Mouse (Mus musculus): ENCODE measurements around the gene Serpina10.
"Not testable (repeated sequence)": the region's sequence is repeated elsewhere in the genome, so short reads cannot be mapped to it uniquely, and the experiment has no call there.

Gene Serpina10

DNA sequence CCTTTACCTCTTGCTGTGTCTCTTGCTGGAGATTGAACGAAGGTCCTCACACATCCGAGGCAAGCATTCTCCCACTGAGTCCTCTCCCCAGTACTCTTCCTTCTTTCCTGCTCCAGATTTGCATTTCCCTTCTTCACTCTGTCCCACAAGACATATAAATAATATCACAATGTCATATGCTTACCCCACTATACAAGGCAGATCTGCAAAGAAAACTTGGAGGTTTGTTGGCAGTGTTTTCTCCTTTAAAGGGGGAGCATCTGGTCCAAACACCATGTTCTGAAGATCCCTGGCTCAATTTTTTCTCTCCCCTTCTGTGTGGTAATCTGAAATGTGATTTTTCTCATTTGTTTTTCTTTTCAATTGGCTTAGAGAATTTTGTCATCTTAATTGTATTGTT, 3.2 kb upstream of the Serpina10 start:
- ChIA-PET CTCF (no interaction called here), POLR2A (no interaction called here)

DNA sequence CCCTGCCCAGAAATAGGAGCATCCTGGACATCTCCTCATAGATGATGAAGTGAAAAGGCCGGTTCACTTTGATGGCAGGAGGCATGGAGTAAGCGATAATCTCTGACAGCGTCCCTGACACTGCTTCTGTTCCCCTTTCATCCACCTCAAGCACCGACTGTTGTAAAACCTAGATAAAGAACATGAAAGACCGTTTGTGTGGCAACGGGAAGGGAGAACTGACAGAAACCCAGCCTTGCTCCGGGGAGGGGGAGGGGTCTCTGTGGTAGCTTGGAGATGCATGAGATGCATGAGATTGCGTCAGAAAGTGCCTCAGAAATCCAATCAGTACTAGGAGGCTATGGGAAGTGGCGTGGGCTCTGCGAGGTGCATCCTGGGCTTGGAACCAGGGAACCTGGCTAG, 14.4 kb downstream of the Serpina10 start:
- POLR2A ChIA-PET, result no interaction called here
- CTCF ChIA-PET, result no interaction called here

DNA sequence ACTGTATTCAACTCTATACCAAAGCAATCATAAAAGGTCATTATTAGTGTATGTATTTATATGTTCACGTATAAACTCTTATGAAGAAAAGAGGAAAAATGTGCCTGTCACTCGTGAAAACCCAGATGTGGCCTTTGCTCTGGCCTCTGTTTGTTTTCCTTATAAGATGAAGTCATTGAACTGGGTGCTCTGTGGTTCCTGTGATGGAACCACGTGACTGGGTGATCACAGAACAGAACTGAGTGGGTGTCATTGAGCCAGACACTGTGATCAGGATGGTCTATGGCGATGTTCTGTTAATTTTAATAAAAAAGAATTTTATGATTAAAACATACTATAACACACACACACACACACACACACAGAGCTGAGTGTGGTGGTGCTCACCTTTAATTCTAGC, 15.5 kb downstream of the Serpina10 start:
- CTCF ChIA-PET, result interaction anchor here in 1 of 4 experiments (0.7 kb wide), 1 partner anchor 479 kb away, joined by 5 read pairs; no protein-coding TSS in a partner anchor
- POLR2A ChIA-PET, result no interaction called here

- ChIA-PET POLR2A (no interaction called here), CTCF (no interaction called here)
These were observed 16.1 kb downstream of the Serpina10 start for GRCm38 (mm10) chr12:103615141-103615540.

- CTCF ChIA-PET, result no interaction called here
- POLR2A ChIA-PET, result no interaction called here
These were observed 29.4 kb downstream of the Serpina10 start for GRCm38 (mm10) chr12:103601839-103602238.

- CTCF ChIA-PET, result interaction anchor here in 1 of 4 experiments (1.1 kb wide), 1 partner anchor 232 kb away, joined by 4 read pairs; no protein-coding TSS in a partner anchor
These were observed 30.9 kb downstream of the Serpina10 start for GRCm38 (mm10) chr12:103600364-103600763.

GRCm38 (mm10) chr12:103598411-103598810, 32.8 kb downstream of the Serpina10 start:
- ChIA-PET CTCF (no interaction called here), POLR2A (no interaction called here)

More at GRCm38 (mm10) chr12:103600364-103600763, 30.9 kb downstream of the Serpina10 start:
- POLR2A ChIA-PET, result no interaction called here

- ChIA-PET POLR2A (no interaction called here), CTCF (no interaction called here)
These were observed 47.5 kb downstream of the Serpina10 start for GRCm38 (mm10) chr12:103583771-103584170.

DNA sequence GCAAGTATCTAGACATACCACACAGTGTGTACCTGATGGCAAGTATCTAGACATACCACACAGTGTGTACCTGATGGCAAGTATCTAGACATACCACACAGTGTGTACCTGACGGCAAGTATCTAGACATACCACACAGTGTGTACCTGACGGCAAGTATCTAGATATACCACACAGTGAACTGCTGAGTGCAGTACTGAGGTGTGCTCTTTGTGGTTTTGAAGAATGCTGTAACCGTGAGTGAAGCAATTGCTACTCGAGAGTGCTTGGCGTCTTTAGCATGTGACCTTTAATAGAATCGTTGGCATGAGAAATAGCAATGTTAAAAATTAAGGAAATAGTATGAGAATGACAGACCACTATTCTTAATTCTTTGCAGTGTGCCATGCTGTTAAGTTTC, 53.1 kb downstream of the Serpina10 start:
- POLR2A ChIA-PET, CTCF ChIA-PET: not testable (repeated sequence)

- POLR2A ChIA-PET, result no interaction called here
These were observed 61.6 kb downstream of the Serpina10 start for GRCm38 (mm10) chr12:103569690-103570089.

DNA sequence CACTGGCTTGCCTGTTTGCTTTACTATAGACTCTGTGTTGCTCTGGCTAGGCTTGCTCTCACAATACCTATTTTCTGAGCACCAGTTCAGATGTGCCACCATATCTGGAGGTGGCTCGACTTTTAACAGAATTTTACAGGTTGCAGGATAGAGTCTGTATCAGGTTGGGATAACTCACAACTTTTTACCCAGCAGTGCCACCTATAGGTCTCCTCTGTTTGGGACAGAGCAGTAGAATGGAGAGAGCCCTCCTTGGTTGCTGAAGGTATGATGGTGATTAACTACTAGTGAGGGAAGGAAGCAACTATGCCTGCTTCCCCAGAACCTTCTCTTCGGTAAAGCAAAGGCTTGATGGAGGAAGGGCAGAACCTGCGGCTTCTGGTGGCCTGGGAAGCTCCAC, 64.1 kb downstream of the Serpina10 start:
- ChIA-PET CTCF (interaction anchor here in 1 of 4 experiments (1.4 kb wide), 1 partner anchor 10 kb away, joined by 3 read pairs; no protein-coding TSS in a partner anchor), POLR2A (no interaction called here)

More at GRCm38 (mm10) chr12:103569690-103570089, 61.6 kb downstream of the Serpina10 start:
- CTCF ChIA-PET, result interaction anchor here in 2 of 4 experiments (0.9 to 1.8 kb wide), 2 partner anchors 26 kb away, joined by 3 to 5 read pairs; no protein-coding TSS in a partner anchor

DNA sequence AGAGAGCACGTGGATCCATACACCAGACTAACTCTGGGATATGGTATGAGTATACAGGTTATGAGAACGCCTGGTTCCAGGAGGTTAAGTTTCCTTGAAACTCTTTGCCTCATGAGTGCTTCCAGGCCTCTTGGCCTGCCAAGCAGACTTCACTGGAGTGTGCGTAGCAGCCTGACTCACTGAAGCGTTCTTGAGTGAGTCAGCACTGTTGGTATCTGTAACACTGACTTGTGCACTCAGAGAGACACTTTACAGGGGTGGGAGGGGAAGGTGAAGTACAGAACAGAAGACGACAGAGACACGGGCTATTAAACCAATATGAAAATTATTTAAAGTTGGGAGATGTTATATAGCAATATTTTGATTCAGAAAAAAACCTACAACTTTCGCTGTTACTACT, 66.1 kb downstream of the Serpina10 start:
- ChIA-PET CTCF (no interaction called here), POLR2A (interaction anchor here in 1 of 4 experiments (0.5 kb wide), 1 partner anchor 851 kb away, joined by 15 read pairs; no protein-coding TSS in a partner anchor)

Data from embryonic stem cell, embryonic (primary cell).